Mouse (Mus musculus): Measurements from ENCODE around the gene Entr1. TPM values are rescaled to one million over a fixed set of nuclear protein-coding genes. Genes with fewer than 3 reads are reported as not detected.

Entr1 gene
- polyA plus RNA-seq, 1 experiment: 97.9 TPM

DNA sequence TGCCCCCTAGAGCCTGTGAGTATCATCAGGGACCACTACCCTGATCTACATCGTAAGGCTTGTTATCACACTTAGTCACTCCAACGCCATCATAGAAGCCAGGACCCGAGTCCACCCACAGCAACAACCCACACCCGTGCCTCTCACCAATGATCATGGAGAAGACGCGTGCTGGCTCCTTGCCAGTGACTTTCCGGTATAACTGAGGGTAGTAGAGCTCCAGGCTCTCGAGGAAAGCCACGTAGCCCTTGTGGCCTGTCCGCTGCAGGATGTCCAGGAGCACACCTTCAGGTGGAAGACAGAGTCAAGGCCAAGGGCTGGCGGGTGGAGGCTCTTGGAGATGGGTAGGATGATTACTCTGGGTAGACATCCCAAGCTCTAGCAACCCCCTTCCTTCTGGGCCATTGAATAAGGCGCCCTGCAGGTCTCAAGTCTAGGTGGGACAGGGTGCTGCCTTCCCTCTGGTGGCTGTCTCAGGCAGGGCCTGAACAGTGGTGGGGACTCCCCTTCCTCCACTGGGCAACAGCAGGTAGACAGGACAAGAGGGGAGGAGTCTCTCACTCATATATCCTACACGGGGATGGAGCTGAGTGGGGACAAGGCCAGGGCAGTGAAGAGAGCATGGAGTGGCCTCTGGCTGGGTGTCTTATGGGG lies 30.3 kb downstream of the Entr1 start:
- TF ChIP-seq GATA1 (IDR thresholded peaks at IDR 0.05; ENCODE audit: low read length): no peak

DNA sequence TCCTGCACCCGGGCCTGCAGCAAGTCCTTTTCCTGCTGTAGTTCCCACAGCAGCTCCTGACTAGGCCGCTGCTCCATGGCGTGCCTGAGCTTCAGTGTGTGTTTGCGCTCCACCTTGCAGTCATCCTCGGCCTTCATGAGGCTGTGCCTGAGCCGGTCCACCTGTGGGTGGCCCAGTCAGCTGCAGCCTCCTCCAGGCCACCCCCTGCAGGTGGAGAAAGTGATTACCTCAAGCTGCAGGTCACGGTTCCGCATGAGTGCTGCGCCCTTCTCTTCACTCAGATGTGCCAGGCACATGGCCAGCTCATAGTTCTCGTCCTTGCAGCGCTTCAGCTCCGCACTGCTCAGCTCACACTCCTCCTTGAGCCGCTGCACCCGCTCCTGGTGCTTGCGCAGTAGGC lies 31.6 kb downstream of the Entr1 start:
- TF ChIP-seq GATA1 (IDR thresholded peaks at IDR 0.05; ENCODE audit: low read length): no peak

GRCm38 (mm10) chr2:26356678-26357077 lies 32.4 kb downstream of the Entr1 start:
- no peak for TF ChIP-seq GATA1 (IDR thresholded peaks at IDR 0.05; ENCODE audit: low read length)

DNA sequence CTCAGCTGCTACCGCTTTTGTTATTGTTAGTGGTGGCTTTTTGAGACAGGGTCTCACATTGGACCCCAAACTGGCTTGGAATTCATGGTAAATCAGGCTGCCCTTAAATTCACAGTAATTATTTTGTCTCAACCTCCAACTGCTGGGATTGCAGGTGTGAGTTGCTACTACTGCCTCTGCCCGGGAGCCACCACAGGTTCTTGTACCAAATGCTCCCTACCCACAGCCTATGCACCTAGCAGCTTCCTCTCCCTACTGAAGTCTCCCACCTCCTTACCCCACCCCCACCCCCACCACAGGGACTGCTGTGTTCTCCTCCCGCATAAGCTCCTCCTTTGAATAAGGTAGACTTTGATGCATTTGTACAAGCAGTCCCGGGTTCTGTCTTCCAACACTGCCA lies 32.9 kb downstream of the Entr1 start:
- no peak for TF ChIP-seq GATA1 (IDR thresholded peaks at IDR 0.05; ENCODE audit: low read length)

- no peak for TF ChIP-seq GATA1 (IDR thresholded peaks at IDR 0.05; ENCODE audit: low read length)
Observed at GRCm38 (mm10) chr2:26354401-26354800, 34.7 kb downstream of the Entr1 start.

DNA sequence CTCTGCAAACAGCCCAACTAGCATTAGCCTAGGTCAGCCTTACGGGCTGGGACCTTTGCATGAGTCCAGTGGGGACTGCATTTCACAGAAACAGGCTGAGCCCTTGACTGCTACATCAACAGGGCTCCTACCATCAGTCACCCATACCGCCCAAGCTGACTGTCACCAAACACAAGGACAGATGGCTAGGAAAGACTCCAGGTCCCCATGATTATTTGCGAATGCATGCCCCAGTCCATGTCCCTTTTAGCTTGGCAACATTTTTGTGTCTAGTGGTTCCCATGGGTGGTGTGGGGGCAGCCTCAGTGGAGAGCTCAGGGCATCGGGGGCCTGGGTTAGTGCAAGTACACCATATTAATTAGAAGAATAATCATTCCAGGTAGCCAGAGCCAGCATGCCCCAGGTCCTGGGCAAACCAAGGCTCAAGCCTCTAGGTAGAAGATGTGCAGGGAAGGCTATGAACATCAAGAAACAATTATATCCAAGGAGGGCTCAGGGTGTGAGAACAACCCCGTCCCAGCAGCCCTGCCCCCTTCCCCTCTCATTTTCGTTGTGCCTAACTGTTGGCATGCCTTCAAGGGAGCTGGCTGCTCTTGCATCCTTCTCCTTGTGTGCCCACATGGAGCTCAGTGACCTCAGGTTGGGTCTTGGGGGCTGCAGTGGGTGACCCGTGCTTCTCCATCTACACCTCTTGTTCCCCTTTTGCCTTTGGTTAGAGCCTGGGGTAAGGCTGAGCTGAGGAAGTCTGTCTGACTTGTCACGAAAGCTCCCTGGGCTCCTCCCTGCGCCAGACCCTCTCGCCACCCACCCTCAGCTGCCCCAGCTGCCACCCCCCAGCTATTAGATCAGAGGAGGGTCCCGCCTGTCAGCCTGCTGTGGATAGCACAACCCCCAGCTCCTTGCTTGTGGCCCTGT lies 35.8 kb downstream of the Entr1 start:
- TF ChIP-seq GATA1 (IDR thresholded peaks at IDR 0.05; ENCODE audit: low read length): no peak

GRCm38 (mm10) chr2:26352291-26352910 lies 36.7 kb downstream of the Entr1 start:
- no peak for TF ChIP-seq GATA1 (IDR thresholded peaks at IDR 0.05; ENCODE audit: low read length)

GRCm38 (mm10) chr2:26351358-26352290 lies 37.5 kb downstream of the Entr1 start, which contains the start of gene Dnlz:
Gene Dnlz, minus strand, starts transcription at chr2:26352110.
- TF ChIP-seq GATA1 (IDR thresholded peaks at IDR 0.05; ENCODE audit: low read length): no peak

DNA sequence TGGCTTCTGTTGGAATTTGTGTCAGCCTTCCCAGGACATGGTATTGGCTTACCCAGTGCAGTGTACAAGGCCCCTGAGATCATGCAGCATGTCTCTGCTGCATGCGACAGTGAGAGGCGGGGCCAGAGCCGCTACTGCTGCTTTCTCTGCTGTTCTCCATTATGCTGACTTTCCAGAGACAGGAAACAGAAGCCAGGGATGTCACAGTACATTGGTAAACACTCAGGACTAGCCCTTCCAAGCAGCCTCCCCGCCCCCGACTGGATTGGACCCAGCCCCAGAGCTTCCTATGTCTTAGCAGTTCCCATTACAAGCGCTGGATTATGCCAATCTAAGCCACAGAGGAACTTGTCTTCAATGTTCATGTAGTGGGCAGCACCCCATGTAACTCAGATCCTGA lies 40.9 kb downstream of the Entr1 start:
- no peak for TF ChIP-seq GATA1 (IDR thresholded peaks at IDR 0.05; ENCODE audit: low read length)

DNA sequence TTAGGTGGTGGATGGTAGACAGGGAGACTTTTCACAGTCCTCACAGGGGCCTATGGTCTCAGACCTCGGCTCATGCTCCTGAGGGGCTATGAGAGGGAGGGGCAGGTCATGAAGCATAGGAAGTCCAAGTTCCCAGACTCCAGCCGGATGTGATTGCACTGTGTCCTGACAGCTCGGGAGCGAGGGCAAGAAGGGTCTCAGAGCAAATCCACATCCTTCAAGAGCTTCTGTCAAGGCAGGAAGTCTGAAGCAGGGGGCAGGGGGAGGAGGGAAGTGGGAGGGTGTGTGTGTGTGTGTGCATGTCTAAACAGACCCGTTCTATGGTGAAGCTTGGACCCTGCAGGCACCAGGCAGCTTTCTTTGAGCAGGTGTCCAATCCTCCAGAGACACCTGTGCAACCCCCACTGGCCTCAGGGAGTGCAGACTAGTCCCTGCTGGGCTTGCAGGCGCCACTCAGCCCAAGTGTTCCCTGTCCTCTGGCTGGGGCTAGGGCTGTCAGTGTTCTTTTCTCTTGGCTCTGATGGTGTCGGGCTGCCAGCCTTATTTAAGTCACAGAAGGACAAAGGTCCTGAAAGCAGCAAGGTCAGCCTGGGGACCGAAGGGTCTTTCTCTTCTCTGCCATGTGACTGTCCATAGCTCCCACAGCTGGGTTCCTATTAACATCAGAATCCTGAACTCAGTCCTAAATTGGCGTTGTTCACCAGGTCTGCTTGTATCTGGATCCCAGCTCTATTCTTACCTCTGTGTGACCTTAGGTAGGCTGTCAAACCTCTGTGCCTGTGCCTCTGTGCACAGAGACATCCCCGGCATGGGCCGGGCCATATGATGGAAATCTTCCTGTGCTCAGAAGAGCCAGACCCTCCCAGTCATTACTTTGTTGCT lies 46.3 kb downstream of the Entr1 start:
- TF ChIP-seq GATA1 (IDR thresholded peaks at IDR 0.05; ENCODE audit: low read length): no peak

DNA sequence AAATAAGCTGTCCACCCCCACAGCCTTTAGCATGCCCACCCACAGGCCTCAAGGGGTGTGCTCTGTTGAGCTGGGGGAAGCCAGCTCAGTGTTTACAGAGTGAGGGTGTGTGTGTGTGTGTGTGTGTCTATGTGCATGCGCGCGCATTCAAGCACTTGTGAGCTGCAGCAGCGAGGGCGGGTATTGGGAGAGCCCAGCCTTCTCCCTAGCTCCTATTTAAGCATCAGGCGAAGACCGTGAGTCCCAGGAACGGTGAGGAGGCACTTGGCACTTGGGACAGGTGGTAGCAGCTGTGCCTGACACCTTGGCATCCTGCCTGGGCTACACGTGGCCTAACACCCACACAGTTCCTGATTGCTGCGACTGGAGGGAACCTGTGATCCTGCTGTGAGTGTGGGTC lies 47.1 kb downstream of the Entr1 start:
- TF ChIP-seq GATA1 (IDR thresholded peaks at IDR 0.05; ENCODE audit: low read length): no peak

DNA sequence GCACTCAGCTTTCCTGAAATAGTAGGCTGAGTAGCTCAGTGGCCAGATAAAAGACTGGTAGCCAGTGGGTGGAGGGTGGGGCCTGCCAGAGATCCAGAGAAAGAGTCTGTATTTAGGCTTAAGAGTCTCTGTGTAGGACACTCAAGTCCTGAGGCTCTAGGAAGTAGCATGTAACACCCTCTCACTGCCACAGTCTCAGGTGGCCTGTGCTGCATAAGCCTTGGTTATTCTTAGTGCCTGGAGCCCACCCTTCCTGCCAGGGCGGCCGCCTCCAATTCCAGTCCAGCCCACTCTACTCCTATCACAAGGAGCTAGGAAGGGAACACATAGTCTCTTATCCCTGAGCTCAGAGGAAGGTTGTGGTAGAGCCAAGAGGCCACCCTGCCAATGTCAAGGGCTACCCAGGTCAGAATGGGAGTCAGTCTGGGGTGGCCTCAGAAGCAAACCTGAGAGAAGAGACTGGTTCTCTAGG lies 47.6 kb downstream of the Entr1 start:
- no peak for TF ChIP-seq GATA1 (IDR thresholded peaks at IDR 0.05; ENCODE audit: low read length)

DNA sequence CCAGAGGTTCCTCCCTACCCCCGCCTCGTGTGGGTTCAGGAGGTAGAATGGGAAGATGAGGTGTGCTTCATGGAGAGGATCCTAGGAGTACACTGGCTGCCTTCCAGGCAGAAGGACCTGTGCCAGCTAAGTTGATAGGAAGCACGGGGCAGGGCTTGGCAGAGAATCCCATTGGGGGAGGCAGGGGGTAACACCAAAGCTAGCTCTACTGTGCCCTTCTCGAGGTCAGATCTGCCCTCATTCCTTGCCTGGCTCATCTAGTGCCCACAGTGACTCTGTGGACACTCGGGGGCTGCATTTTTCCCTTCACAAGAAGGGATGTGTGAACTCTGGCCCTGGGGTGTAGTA lies 49.9 kb downstream of the Entr1 start:
- TF ChIP-seq GATA1 (IDR thresholded peaks at IDR 0.05; ENCODE audit: low read length): no peak
